In genomic region chr16:64224336-64224735, GRCm38 (mm10) we compare ENCODE assay signal across 21 mouse cellular contexts.
DNase-seq lines count a peak whose midpoint lies in the region; ATAC-seq and TF ChIP-seq lines count a peak whose summit lies in the region.
"Had no signal": no experiment of that assay in that cellular context is flagged by ENCODE, and none has a peak within 500 bp of the region (broad histone marks: within the 10 kb centered on the region; RNA-seq: fewer than 3 reads in every experiment).

No protein-coding gene starts in this region.

- H3K4me1 ChIP-seq in embryonic facial prominence, embryonic 14.5 days (ENCODE audit: control insufficient read depth, insufficient read depth, low read length) = no peaks in the 10 kb centered on the region; the same call in 1 of the 2 replicates
- no peaks in the 10 kb centered on the region for H3K4me1 ChIP-seq in embryonic facial prominence, embryonic 10.5 days
- no peaks in the 10 kb centered on the region for H3K4me1 ChIP-seq in limb, embryonic 14.5 days (ENCODE audit: control insufficient read depth, insufficient read depth, low read length)
- no peaks in the 10 kb centered on the region for H3K4me1 ChIP-seq in limb, embryonic 10.5 days

- peak; percentile 74 for DNase-seq in embryonic facial prominence, embryonic 14.5 days (ENCODE audit: low spot score)
- DNase-seq in embryonic facial prominence, embryonic 10.5 days (ENCODE audit: low spot score) = no peak
- DNase-seq in limb, embryonic 14.5 days (ENCODE audit: low spot score) = peak; percentile 20
- no peak for DNase-seq in limb, embryonic 10.5 days (ENCODE audit: low spot score)
- DNase-seq in fibroblast of lung, adult 2 months (ENCODE audit: low read depth) = peak; percentile 51
- DNase-seq: adrenal gland, adult 2 months; adrenal gland, adult 8-10 months; adrenal gland, postnatal 10 days; adrenal gland, postnatal 14 days; adrenal gland, postnatal 25 days; adrenal gland, postnatal 36 days; B cell, adult 2 months; cerebellum, adult 11 months; cerebellum, adult 11-12 months; cerebellum, adult 18-20 months had no signal

- H3K9me3 ChIP-seq in embryonic facial prominence, embryonic 14.5 days (ENCODE audit: control insufficient read depth, low read length) = no peaks in the 10 kb centered on the region
- H3K9me3 ChIP-seq in embryonic facial prominence, embryonic 10.5 days = no peaks in the 10 kb centered on the region
- H3K9me3 ChIP-seq in limb, embryonic 14.5 days (ENCODE audit: control insufficient read depth, low read length) = no peaks in the 10 kb centered on the region
- no peaks in the 10 kb centered on the region for H3K9me3 ChIP-seq in limb, embryonic 10.5 days (replicated peaks)
- H3K9me3 ChIP-seq: G1E had no signal

- 60% methylated on average over 3 of the region's 3 CpGs for WGBS in embryonic facial prominence, embryonic 14.5 days
- 85% methylated on average over 3 of the region's 3 CpGs for WGBS in embryonic facial prominence, embryonic 10.5 days
- 81% methylated on average over 3 of the region's 3 CpGs for WGBS in limb, embryonic 14.5 days
- WGBS in limb, embryonic 10.5 days = 92% methylated on average over 3 of the region's 3 CpGs

- no peak overlapping the region for H3K4me3 ChIP-seq in embryonic facial prominence, embryonic 14.5 days (ENCODE audit: low read depth, low read length)
- H3K4me3 ChIP-seq in embryonic facial prominence, embryonic 10.5 days = no peak overlapping the region
- no peak overlapping the region for H3K4me3 ChIP-seq in limb, embryonic 14.5 days (replicated peaks; ENCODE audit: low read length)
- H3K4me3 ChIP-seq in limb, embryonic 10.5 days = no peak overlapping the region

- H3K4me2 ChIP-seq in embryonic facial prominence, embryonic 14.5 days (ENCODE audit: low read depth, low read length) = no peak overlapping the region
- no peak overlapping the region for H3K4me2 ChIP-seq in limb, embryonic 14.5 days (replicated peaks; ENCODE audit: low read depth, low read length, severe bottlenecking)

- no peak overlapping the region for H3K27ac ChIP-seq in embryonic facial prominence, embryonic 14.5 days (replicated peaks; ENCODE audit: low read depth, low read length)
- no peak overlapping the region for H3K27ac ChIP-seq in embryonic facial prominence, embryonic 10.5 days (replicated peaks)
- H3K27ac ChIP-seq in limb, embryonic 14.5 days (replicated peaks; ENCODE audit: low read depth, low read length) = no peak overlapping the region
- H3K27ac ChIP-seq in limb, embryonic 10.5 days = no peak overlapping the region

- no peaks in the 10 kb centered on the region for H3K36me3 ChIP-seq in embryonic facial prominence, embryonic 14.5 days (ENCODE audit: control insufficient read depth, insufficient read depth, low read length)
- no peaks in the 10 kb centered on the region for H3K36me3 ChIP-seq in embryonic facial prominence, embryonic 10.5 days (replicated peaks)
- no peaks in the 10 kb centered on the region for H3K36me3 ChIP-seq in limb, embryonic 14.5 days (ENCODE audit: control insufficient read depth, insufficient read depth, low read length)
- no peaks in the 10 kb centered on the region for H3K36me3 ChIP-seq in limb, embryonic 10.5 days
- H3K36me3 ChIP-seq: G1E had no signal

- H3K9ac ChIP-seq in embryonic facial prominence, embryonic 14.5 days (ENCODE audit: low read depth, low read length) = no peak overlapping the region
- no peak overlapping the region for H3K9ac ChIP-seq in limb, embryonic 14.5 days (ENCODE audit: low read depth, low read length, severe bottlenecking)

- H3K27me3 ChIP-seq in embryonic facial prominence, embryonic 14.5 days (replicated peaks; ENCODE audit: control insufficient read depth, insufficient read depth, low read length) = no peaks in the 10 kb centered on the region
- H3K27me3 ChIP-seq in embryonic facial prominence, embryonic 10.5 days (replicated peaks; ENCODE audit: low read depth, poor library complexity, severe bottlenecking) = no peaks in the 10 kb centered on the region
- H3K27me3 ChIP-seq in limb, embryonic 14.5 days (ENCODE audit: control insufficient read depth, insufficient read depth, low read length) = no peaks in the 10 kb centered on the region
- H3K27me3 ChIP-seq in limb, embryonic 10.5 days (ENCODE audit: low read depth, poor library complexity, severe bottlenecking) = no peaks in the 10 kb centered on the region
- H3K27me3 ChIP-seq: CH12.LX, Patski had no signal

- ATAC-seq in embryonic facial prominence, embryonic 14.5 days (ENCODE audit: low read depth) = no peak
- ATAC-seq in limb, embryonic 14.5 days (ENCODE audit: low FRiP score, low read depth) = no peak
- ATAC-seq in monocyte, adult 5-6 weeks (replicated peaks; ENCODE audit: insufficient number of reproducible peaks, low FRiP score, low TSS enrichment, poor library complexity, severe bottlenecking) = no peak
- ATAC-seq: activated CD4-positive, CD25-positive, alpha-beta regulatory T cell, adult 4 months; CD4-positive, CD25-positive, alpha-beta regulatory T cell, adult 4 months; Patski had no signal

- TF ChIP-seq POLR2A in limb, embryonic 14.5 days (IDR thresholded peaks at IDR 0.05; ENCODE audit: borderline replicate concordance, extremely low read depth, insufficient read depth, insufficient read length) = no peak

Comparison
In these comparisons a context has a peak if more than half of its experiments do, and no peak if none do; other contexts are left out.
1. DNase-seq: peak in embryonic facial prominence, embryonic 14.5 days (single experiment), limb, embryonic 14.5 days (single experiment) and fibroblast of lung, adult 2 months (single experiment); none in embryonic facial prominence, embryonic 10.5 days (single experiment) and limb, embryonic 10.5 days (single experiment).